Mouse (Mus musculus): ENCODE results near the gene Phlpp1.

- TF ChIP-seq CTCF (IDR thresholded peaks at IDR 0.05; ENCODE audit: low read depth) (no peak), EP300 (IDR thresholded peaks at IDR 0.05; ENCODE audit: low read depth) (no peak)
Observed at GRCm38 (mm10) chr1:106191885-106192284, 20.3 kb downstream of the Phlpp1 start.
